Mouse (Mus musculus) urinary bladder, adult 18-20 months (tissue): ENCODE data around the gene Ccno.
A peak's percentile ranks its signal among the peaks of the same experiment; 100 is the strongest.
"Not testable (repeated sequence)": the region's sequence is repeated elsewhere in the genome, so short reads cannot be mapped to it uniquely, and the experiment has no call there.

Source experiments
- DNase-seq, 2 experiments: peaks; one replicate each; pipeline ENCODE4 v3.0.0; 2022; ENCODE audit warnings: low spot score in 2 of 2, mixed read lengths in 2 of 2

Gene Ccno

GRCm38 (mm10) chr13:113000576-113001318, 13.1 kb downstream of the Ccno start:
- peak; percentile 42 to 65 for DNase-seq

GRCm38 (mm10) chr13:113012683-113013082, 25.1 kb downstream of the Ccno start:
- no peak for DNase-seq

GRCm38 (mm10) chr13:113013174-113013953, 25.8 kb downstream of the Ccno start:
- not testable (repeated sequence) for DNase-seq

- DNase-seq, result no peak
Observed at GRCm38 (mm10) chr13:113021521-113021920, 33.9 kb downstream of the Ccno start.

- DNase-seq, result no peak
Observed at GRCm38 (mm10) chr13:113022467-113022866, 34.9 kb downstream of the Ccno start.

GRCm38 (mm10) chr13:113023274-113024143, 35.9 kb downstream of the Ccno start:
- DNase-seq, result no peak

- no peak for DNase-seq
Observed at GRCm38 (mm10) chr13:113031351-113031750, 43.7 kb downstream of the Ccno start.

- peak in 1 of 2 experiments; percentile 31 for DNase-seq
Observed at GRCm38 (mm10) chr13:113031792-113032571, 44.4 kb downstream of the Ccno start.

- no peak for DNase-seq
Observed at GRCm38 (mm10) chr13:113032831-113033230, 45.2 kb downstream of the Ccno start.

GRCm38 (mm10) chr13:113034271-113034886, 46.8 kb downstream of the Ccno start:
- DNase-seq, result peak in 1 of 2 experiments; percentile 7

GRCm38 (mm10) chr13:113034950-113035421, 47.4 kb downstream of the Ccno start, which contains the start of gene Cdc20b:
Cdc20b (plus strand) TSS chr13:113035111.
- DNase-seq, result peak; percentile 49 to 62

GRCm38 (mm10) chr13:113035852-113036251, 48.2 kb downstream of the Ccno start:
- peak; percentile 39 to 70 for DNase-seq
